Mouse (Mus musculus): ENCODE measurements around the gene Prkce. TPM values are rescaled to one million over a fixed set of nuclear protein-coding genes. Genes with fewer than 3 reads are reported as not detected.
A peak's percentile ranks its signal among the peaks of the same experiment; 100 is the strongest.

Gene Prkce
- polyA plus RNA-seq, 1 experiment: 3.3 TPM

- Histone ChIP-seq H3K36me3 (ENCODE audit: control insufficient read depth, insufficient read depth, low read length) (no peaks in the 10 kb centered on the region), H3K27ac (ENCODE audit: insufficient read depth, low read depth, low read length) (no peak overlapping the region), H3K4me3 (ENCODE audit: low read depth, low read length) (no peak overlapping the region), H3K4me1 (ENCODE audit: control insufficient read depth, insufficient read depth, insufficient read length, low read length) (no peaks in the 10 kb centered on the region), H3K27me3 (ENCODE audit: control insufficient read depth, insufficient read depth, low read length) (no peaks in the 10 kb centered on the region)
- WGBS: 39% methylated on average over 6 of the region's 6 CpGs
- TF ChIP-seq CTCF (IDR thresholded peaks at IDR 0.05; ENCODE audit: extremely low read depth, insufficient read length, insufficient replicate concordance, low read depth, low read length) (no peak), POLR2A (IDR thresholded peaks at IDR 0.05; ENCODE audit: low read depth, low read length) (no peak)
Observed at GRCm38 (mm10) chr17:86592991-86593586, 425.5 kb downstream of the Prkce start.

- no peak overlapping the region for H3K27ac ChIP-seq (ENCODE audit: insufficient read depth, low read depth, low read length)
- 55% methylated on average over 9 of the region's 9 CpGs for WGBS
- no peak overlapping the region for H3K4me3 ChIP-seq (ENCODE audit: low read depth, low read length)
- peaks cover under 1% of the 10 kb centered on the region; the same call in 1 of the 2 replicates for H3K4me1 ChIP-seq (ENCODE audit: control insufficient read depth, insufficient read depth, insufficient read length, low read length)
- TF ChIP-seq POLR2A (IDR thresholded peaks at IDR 0.05; ENCODE audit: low read depth, low read length): no peak
- TF ChIP-seq CTCF (IDR thresholded peaks at IDR 0.05; ENCODE audit: extremely low read depth, insufficient read length, insufficient replicate concordance, low read depth, low read length): no peak
- no peaks in the 10 kb centered on the region for H3K36me3 ChIP-seq (ENCODE audit: control insufficient read depth, insufficient read depth, low read length)
- H3K27me3 ChIP-seq (ENCODE audit: control insufficient read depth, insufficient read depth, low read length): no peaks in the 10 kb centered on the region
Observed at GRCm38 (mm10) chr17:86595526-86595925, 427.9 kb downstream of the Prkce start.

- Histone ChIP-seq H3K4me1 (ENCODE audit: control insufficient read depth, insufficient read depth, insufficient read length, low read length) (peaks cover 13% of the 10 kb centered on the region; the same call in 1 of the 2 replicates), H3K27me3 (ENCODE audit: control insufficient read depth, insufficient read depth, low read length) (no peaks in the 10 kb centered on the region), H3K27ac (ENCODE audit: insufficient read depth, low read depth, low read length) (peak overlapping the region; percentile 52), H3K36me3 (ENCODE audit: control insufficient read depth, insufficient read depth, low read length) (no peaks in the 10 kb centered on the region), H3K4me3 (ENCODE audit: low read depth, low read length) (no peak overlapping the region)
- TF ChIP-seq CTCF (IDR thresholded peaks at IDR 0.05; ENCODE audit: extremely low read depth, insufficient read length, insufficient replicate concordance, low read depth, low read length) (no peak), POLR2A (IDR thresholded peaks at IDR 0.05; ENCODE audit: low read depth, low read length) (no peak)
- 14% methylated on average over 6 of the region's 6 CpGs for WGBS
Observed at GRCm38 (mm10) chr17:86601116-86601515, 433.5 kb downstream of the Prkce start.

GRCm38 (mm10) chr17:86601901-86602300 is 434.3 kb downstream of the Prkce start:
- WGBS: 75% methylated on average over 2 of the region's 2 CpGs
- TF ChIP-seq CTCF (IDR thresholded peaks at IDR 0.05; ENCODE audit: extremely low read depth, insufficient read length, insufficient replicate concordance, low read depth, low read length) (no peak), POLR2A (IDR thresholded peaks at IDR 0.05; ENCODE audit: low read depth, low read length) (no peak)
- Histone ChIP-seq H3K4me3 (ENCODE audit: low read depth, low read length) (no peak overlapping the region), H3K4me1 (ENCODE audit: control insufficient read depth, insufficient read depth, insufficient read length, low read length) (peaks cover 13% of the 10 kb centered on the region; the same call in 1 of the 2 replicates), H3K27ac (ENCODE audit: insufficient read depth, low read depth, low read length) (no peak overlapping the region), H3K27me3 (ENCODE audit: control insufficient read depth, insufficient read depth, low read length) (no peaks in the 10 kb centered on the region), H3K36me3 (ENCODE audit: control insufficient read depth, insufficient read depth, low read length) (no peaks in the 10 kb centered on the region)

- H3K4me3 ChIP-seq (ENCODE audit: low read depth, low read length): no peak overlapping the region
- peaks cover 13% of the 10 kb centered on the region; the same call in 1 of the 2 replicates for H3K4me1 ChIP-seq (ENCODE audit: control insufficient read depth, insufficient read depth, insufficient read length, low read length)
- H3K27ac ChIP-seq (ENCODE audit: insufficient read depth, low read depth, low read length): no peak overlapping the region
- no peaks in the 10 kb centered on the region for H3K27me3 ChIP-seq (ENCODE audit: control insufficient read depth, insufficient read depth, low read length)
- H3K36me3 ChIP-seq (ENCODE audit: control insufficient read depth, insufficient read depth, low read length): no peaks in the 10 kb centered on the region
- WGBS: 86% methylated on average over 5 of the region's 5 CpGs
- TF ChIP-seq CTCF (IDR thresholded peaks at IDR 0.05; ENCODE audit: extremely low read depth, insufficient read length, insufficient replicate concordance, low read depth, low read length) (no peak), POLR2A (IDR thresholded peaks at IDR 0.05; ENCODE audit: low read depth, low read length) (no peak)
Observed at GRCm38 (mm10) chr17:86603848-86604444, 436.4 kb downstream of the Prkce start.

- no peaks in the 10 kb centered on the region for H3K27me3 ChIP-seq (ENCODE audit: control insufficient read depth, insufficient read depth, low read length)
- no peak overlapping the region for H3K27ac ChIP-seq (ENCODE audit: insufficient read depth, low read depth, low read length)
- H3K4me3 ChIP-seq (ENCODE audit: low read depth, low read length): no peak overlapping the region
- WGBS: 91% methylated on average over 4 of the region's 4 CpGs
- H3K4me1 ChIP-seq (ENCODE audit: control insufficient read depth, insufficient read depth, insufficient read length, low read length): no peaks in the 10 kb centered on the region; the same call in 1 of the 2 replicates
- H3K36me3 ChIP-seq (ENCODE audit: control insufficient read depth, insufficient read depth, low read length): no peaks in the 10 kb centered on the region
- TF ChIP-seq POLR2A (IDR thresholded peaks at IDR 0.05; ENCODE audit: low read depth, low read length): no peak
- TF ChIP-seq CTCF (IDR thresholded peaks at IDR 0.05; ENCODE audit: extremely low read depth, insufficient read length, insufficient replicate concordance, low read depth, low read length): no peak
Observed at GRCm38 (mm10) chr17:86607981-86608380, 440.4 kb downstream of the Prkce start.

- H3K4me1 ChIP-seq (ENCODE audit: control insufficient read depth, insufficient read depth, insufficient read length, low read length): no peaks in the 10 kb centered on the region; the same call in 1 of the 2 replicates
- H3K36me3 ChIP-seq (ENCODE audit: control insufficient read depth, insufficient read depth, low read length): no peaks in the 10 kb centered on the region
- no peak overlapping the region for H3K4me3 ChIP-seq (ENCODE audit: low read depth, low read length)
- no peak overlapping the region for H3K27ac ChIP-seq (ENCODE audit: insufficient read depth, low read depth, low read length)
- no peaks in the 10 kb centered on the region for H3K27me3 ChIP-seq (ENCODE audit: control insufficient read depth, insufficient read depth, low read length)
- 21% methylated on average over 8 of the region's 8 CpGs for WGBS
- TF ChIP-seq CTCF (IDR thresholded peaks at IDR 0.05; ENCODE audit: extremely low read depth, insufficient read length, insufficient replicate concordance, low read depth, low read length) (no peak), POLR2A (IDR thresholded peaks at IDR 0.05; ENCODE audit: low read depth, low read length) (no peak)
Observed at GRCm38 (mm10) chr17:86610271-86610969, 442.8 kb downstream of the Prkce start.

Measured in small intestine, adult 2 months (tissue).